Mouse (Mus musculus) kidney, postnatal 14 days (tissue): ENCODE data around the gene Mthfd2l.
A peak's percentile ranks its signal among the peaks of the same experiment; 100 is the strongest.

Experiments
- DNase-seq: peaks from one replicate; pipeline ENCODE4 v3.0.0; 2022; ENCODE audit warnings: mixed read lengths

Gene Mthfd2l

DNA sequence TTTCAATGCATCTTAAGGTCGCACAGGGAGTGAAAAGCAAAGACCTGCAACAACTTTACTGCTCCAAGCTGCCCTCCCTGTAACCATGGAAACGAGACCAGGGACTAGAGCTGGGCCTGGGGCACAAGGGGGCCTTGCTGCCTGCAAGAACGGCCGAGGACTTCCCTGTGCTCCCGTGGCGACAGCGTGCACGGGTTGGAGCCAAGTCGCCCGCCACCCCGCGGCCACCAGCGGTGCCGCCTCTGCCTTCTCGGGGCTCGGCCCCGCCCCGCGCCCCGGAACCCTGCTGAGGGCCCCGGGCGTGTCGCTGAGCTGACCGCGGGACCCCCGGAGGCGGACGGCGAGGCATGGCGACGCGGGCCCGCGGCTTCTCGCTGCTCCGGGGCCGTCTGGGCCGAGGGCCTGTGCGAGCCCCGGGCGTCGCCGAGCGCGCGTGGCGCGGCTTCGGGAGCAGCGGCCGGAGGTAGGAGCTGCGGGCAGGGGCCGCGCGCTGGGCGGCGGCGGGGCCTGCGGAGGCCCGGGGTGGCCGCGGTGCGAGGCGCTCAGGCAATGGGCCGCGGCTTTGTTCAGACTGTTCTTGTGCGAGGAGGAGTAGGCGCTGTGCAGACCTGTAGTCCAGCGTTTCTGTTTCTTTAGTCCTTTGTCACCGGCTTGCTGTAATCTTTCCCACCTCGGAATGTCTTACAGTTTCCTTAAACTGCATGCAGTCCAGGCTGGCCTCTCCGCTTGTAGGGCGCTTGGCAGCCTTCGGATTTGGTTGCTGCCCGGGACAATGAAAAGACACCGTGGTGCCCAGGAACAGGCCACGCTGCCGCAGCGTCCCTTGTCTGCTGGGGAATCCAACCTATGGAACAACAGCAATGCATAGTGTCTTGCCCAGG is at the start of gene Mthfd2l:
Mthfd2l (plus strand) TSS at position 147 of the 881 bp plus-strand sequence.
- DNase-seq, result peak; percentile 90

DNA sequence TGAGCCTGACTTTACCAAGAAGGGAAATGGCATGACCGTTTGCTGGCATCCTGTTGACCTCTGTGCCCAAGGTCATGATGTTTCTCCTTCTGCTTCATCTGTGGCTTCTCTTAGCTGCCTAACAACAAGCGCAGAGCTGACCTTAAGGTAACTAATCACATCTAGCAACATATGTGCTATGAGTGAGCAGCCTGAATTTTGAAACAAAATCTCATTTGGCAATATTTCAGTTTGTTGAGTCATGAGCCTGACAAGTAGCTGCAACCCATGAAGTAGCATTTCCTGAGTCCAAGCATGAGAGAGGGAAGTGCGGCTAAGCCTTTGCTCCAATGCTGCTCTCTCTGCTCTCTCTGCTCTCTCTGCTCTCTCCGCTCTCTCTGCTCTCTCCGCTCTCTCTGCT is 49.2 kb upstream of the Mthfd2l start:
- no peak for DNase-seq

DNA sequence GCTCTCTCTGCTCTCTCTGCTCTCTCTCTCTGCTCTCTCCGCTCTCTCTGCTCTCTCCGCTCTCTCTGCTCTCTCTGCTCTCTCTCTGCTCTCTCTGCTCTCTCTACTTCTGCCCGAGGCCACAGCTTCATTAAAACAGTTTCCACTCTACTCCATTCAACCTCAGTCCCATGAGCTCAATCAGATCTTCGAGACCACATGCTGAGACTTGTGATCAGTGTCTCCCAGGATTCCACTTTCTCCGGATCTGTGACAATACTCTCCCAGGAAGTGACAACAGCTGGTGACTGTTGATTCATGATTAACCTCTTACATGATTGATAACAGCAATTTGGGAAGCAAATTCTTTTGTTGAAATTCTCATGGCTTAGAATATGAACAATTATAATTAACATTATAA is 48.8 kb upstream of the Mthfd2l start:
- no peak for DNase-seq

DNA sequence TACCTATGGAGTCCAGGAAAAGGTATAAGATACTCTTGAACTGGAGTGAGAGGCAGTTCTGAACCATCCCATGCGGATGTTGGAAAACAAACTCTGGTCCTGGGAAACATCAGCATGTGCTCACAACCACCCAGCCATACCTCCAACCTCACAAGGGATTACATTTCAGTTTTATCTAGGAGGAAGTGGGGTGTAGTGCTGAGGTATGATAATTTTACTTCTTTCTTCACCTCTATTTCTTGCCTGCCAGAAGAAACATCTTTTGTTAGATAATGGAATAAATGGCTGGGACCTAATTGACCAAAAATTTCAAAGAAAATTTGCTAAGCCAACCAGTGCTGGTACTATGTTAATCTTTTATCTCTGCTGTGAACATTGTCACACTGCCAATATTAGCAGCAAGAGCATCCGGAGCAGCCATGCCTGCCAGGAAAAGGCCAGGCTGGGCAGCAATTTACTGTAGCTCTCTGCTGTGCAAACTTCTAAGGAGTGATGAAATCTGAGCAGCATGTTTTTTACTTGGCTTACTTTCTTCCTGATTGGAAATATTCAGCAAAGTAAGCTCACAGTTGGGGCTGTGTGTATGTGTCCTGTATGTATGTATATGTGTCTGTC is 46.2 kb upstream of the Mthfd2l start:
- DNase-seq, result peak; percentile 64

DNA sequence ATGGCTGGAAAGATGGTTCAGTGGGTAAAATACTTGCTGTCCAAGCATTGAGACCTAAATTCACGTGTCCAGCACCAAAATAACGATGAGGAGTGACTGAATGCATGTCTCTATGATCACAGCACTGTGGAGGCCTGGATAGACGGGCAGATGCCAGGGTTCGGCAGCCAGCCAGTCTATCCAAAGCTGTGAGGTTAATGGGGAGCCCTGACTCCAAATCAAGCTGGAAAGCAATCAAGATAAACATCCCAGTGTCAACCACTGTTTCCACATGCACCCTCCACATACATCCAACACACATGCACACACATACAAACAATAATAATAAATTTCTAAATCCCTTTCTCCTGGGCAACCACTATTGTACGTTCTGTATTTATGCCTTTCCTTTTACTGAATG is 42.3 kb upstream of the Mthfd2l start:
- DNase-seq, result no peak

DNA sequence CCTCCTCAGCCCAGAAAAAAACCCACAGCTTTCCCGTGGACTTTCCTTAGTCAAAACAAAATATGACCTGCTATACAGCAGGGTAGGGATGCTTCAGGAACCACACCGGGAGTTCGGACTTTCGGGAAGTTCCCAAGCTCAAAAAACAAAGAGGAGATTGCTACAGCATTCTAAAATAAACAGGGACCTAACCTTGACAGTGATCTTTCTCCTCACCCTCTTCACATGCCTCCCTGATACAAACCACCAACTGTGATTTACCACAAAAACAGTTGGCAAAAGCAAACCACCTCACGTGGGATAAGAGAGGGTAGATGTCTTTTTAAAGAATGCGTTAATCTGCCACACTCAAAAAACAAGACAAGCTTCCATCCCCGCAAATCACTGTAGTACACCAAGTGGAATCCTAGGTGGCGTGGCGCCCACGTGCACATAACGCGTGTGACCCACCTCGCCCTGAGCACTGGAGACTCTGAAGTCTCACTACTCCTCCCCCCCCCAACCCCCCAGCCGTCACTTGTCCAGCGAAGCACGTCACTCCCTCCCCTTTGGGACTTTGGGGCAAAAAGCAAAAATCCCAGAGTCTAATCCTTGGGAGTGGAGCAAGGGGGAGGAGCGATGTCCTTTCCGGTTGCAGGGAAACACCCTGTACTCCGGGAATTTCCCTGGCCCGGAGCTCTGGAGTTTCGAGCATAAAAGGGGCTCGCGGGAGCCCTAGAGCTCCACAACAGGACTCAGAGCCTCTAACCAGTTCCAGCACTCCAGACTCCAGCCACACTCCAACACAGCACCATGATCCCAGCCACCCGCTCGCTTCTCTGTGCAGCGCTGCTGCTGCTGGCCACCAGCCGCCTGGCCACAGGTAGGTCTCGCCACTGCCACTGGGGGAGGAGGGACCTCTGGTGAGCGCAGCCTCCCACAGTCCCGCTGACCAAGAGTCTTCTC is 40.1 kb upstream of the Mthfd2l start, which contains the start of gene Cxcl1:
Cxcl1 (plus strand) TSS at position 723 of the 945 bp plus-strand sequence.
- peak; percentile 67 for DNase-seq

DNA sequence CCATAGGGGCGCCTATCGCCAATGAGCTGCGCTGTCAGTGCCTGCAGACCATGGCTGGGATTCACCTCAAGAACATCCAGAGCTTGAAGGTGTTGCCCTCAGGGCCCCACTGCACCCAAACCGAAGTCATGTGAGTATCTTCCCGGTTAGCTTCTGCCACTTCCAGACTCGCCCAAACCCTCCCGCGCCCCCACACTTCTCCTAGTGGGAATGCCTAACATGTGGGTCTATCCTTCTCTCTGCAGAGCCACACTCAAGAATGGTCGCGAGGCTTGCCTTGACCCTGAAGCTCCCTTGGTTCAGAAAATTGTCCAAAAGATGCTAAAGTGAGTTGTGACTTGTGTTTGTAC is 39.5 kb upstream of the Mthfd2l start:
- no peak for DNase-seq

DNA sequence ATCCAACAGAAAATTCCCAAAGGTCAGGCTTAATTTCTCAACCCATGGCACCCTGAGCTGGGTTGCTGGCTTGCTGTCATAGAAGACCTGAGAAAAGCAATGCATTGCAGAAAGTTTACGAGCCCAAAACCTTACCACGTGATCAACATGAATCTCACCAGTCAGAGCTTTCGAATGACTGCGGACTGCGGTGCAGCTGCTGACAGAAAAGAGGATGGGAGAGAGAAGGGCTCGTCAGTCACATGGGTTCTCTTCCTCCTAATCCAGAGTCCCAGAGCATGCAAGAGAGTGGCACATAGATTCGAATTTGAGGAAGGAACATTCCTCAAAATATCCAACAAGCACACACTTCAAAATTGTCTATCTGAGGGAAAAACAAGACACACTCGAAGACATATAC is 36.7 kb upstream of the Mthfd2l start:
- DNase-seq, result no peak

DNA sequence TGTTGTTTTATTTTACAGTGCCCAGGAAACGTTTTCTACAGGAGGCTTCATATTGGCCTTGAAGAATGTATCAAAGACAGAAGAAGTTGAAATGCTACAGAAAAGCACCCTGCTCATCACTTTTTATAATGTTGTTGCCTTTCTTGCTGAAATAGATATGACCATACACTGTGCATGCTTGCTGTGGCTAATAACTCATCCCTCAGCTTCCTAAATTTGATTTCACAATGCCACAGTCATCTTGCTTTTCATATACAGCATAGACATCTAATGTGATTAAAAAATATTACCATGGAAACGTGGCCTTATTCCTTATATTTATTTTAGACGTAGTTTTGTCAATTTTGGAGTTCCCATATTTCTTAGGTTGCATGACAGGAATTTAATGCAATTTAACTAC is 33.5 kb upstream of the Mthfd2l start:
- DNase-seq, result no peak

DNA sequence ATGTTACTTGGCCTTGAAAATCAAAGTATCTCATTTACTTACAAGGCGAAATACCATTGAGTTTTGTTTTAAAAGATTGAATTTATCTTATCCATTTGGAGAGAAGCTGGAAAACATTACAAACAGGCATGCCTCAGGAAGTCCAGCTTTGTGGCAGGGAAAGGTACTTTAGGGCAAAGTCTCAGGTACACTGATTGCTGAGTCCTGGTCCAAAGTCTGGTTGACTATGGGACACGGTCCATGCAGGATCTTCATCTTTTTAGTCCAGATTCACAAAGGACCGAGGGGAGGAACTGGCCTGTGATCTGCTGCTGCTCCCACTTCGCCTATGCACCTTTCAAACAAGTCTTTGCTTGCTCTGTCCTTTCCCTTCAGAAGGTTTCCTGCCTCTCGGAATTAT is 31.6 kb upstream of the Mthfd2l start:
- no peak for DNase-seq

DNA sequence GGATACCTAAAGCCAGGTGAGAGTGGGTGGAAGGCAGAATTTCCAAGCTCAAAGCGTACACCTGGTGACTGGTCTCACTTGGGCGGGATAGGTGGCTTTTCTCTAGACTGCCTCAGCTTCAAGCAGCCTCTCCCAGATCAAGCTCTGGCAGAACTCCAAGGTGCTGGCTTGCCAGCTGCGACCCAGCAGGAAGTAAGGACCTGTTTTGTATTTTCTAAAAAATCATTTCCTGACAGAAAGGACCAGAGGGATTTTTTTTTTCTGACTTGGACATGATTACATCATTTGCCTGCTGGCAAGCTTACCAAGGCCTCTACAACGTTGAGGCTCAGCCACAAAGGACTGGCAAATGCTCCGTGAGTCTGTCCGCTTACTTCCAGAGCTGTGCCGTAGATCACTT is 30.8 kb upstream of the Mthfd2l start:
- peak; percentile 76 for DNase-seq

DNA sequence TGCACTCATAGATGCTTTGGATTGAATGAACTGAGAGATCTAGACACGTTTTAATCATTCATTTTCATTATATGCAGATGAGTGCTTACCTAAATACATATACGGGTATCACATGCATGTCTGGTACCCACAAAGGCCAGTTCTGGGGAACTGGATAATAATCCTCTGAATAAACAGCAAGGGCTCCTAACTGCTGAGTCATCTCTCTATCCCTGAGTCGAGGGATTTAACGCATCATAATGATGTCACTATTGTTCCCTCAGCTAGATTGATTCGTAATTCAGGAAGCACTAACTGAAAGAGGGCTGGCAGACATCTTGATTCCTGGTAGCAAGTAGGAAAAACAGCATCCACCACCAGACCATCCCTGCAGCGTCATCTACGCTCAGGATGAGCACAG is 30.2 kb upstream of the Mthfd2l start:
- no peak for DNase-seq

DNA sequence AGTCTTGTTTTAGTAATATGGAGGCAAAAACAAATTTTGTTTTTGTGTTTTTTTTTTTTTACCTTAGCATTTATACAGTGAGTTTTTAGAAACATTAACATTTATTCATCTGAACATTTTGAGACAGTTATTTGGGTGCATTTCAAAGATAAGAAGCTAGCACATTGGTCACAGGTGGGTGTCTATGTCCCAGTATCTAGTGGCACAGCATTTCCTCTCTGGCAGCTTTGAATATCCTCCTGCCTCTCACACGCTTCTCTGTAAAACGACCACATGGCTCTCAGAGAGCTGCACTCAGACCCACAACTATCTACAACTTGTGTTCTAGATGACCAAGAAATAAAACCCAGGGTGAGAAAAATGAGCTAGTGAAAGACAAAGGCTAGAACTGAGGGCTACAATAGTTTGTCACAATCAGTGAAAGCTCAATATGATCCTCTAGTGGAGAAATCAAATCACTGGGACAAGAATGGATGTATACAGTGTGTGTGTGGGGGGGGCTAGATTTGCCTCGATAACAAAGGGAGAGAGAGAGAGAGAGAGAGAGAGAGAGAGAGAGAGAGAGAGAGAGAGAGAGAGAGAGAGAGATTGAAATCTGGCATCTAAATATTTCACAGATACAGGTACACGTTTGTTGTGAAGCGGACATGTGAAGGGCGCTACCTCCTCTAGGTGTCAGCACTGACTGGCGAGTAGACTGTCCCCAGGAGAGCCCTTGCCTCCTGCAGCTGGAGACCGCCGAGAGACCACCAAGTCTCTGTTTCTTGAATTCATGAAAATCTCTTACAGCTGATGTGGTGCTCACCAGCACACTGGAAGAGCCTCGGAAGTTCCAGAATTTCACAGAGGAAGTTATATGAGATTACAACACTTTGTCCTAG is 28.3 kb upstream of the Mthfd2l start:
- no peak for DNase-seq

DNA sequence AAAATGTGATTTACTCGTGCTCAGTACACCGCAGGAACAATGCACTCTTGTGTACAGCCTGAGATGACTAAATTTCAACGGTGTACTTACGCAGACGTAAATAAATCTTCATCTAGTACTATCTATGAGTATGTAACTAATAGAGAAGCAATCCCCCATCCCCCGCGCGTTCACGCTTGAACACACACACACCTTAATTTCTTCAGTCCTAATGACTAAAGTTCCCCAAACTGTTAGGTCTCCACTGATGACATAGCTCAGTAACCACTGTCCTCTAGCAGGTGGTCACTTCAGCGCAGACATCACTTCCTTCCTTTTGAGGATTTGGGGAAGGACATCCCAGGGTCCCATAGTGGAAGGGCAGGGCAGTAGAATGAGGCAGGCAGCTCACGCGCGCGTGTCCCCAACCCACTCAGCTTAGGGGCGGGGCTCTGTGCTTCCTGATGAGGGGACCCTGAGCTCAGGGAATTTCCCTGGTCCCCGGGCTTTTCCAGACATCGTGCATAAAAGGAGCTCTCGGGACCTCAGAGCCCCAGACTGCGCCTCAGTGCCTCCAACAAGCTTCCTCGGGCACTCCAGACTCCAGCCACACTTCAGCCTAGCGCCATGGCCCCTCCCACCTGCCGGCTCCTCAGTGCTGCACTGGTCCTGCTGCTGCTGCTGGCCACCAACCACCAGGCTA is 27.4 kb upstream of the Mthfd2l start, which contains the start of gene Cxcl2:
Cxcl2 (plus strand) TSS at position 533 of the 682 bp plus-strand sequence.
- no peak for DNase-seq

DNA sequence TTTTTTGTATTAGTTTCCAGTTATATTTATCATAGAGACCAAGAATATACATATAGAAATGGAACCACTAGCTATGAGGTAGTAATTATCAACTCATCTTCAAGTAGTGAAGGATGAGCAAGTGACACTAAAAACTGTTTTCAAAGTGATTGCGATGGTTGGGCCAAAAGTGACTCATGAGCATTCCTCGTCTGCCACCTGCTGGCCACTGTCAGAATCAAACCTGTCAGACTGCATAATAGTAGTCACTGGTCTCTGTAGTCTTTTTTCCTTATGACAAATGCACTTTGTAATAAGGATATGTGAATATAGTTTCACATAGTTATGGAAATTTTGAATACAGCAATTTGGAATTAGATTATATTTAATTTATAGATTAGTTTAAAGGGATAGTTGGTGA is 21.9 kb upstream of the Mthfd2l start:
- peak; percentile 73 for DNase-seq

DNA sequence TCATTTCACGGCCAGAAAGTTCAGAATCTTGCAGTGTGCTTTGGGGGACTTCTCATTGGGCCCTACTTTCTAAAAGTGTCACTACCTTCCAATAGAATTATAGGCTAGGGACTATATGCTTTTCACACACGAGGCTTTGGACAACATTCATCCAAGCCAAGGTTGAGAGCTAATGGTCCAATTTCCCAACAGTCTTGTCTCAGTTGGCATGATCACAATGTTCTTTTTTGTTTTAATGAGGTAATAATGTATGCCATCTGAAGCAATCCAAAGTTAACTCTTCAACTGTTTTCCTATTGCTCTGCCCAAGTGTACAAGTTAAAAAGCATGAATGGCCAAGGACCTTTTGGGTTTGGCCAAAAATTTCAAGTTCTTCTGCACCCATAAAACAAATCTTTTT is 11.4 kb upstream of the Mthfd2l start:
- DNase-seq, result no peak

DNA sequence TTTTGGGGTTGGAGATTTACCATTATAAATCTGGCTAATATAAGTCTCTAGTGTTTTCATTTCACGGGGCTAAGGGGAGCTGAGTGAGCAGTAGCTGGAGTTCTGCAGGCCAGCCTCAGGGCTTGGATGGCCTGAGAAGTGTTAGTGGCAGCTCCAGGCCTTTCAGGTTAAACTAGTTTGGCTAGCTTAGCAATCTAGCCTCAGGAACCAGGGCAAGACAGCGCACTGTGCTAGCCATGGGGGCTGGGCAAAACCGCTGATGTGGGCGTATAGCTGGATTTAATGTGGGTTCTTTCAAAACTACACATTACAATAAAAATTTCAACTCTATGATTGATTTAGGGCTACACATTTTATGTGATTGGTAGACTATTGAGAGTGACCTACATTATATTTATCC is 8.0 kb upstream of the Mthfd2l start:
- no peak for DNase-seq

DNA sequence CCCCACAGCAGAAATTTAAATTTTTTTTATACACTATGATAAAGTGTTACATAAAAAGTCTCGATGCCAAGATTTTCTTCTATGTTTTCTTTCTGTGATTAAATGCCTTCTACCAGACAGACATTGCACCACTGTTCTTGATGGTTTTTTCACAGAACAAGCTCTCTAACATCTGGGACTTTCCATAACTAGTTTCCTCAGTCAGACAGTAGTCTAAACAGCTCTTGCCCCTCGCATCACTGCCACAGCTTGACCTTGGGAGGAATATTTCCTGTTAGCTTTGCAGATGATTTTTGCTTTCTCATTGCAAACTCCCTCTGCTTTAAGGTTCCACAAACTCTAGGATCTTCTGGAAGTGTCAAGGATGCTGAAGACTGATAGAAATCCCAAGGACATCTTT is 371 bp upstream of the Mthfd2l start:
- DNase-seq, result no peak

DNA sequence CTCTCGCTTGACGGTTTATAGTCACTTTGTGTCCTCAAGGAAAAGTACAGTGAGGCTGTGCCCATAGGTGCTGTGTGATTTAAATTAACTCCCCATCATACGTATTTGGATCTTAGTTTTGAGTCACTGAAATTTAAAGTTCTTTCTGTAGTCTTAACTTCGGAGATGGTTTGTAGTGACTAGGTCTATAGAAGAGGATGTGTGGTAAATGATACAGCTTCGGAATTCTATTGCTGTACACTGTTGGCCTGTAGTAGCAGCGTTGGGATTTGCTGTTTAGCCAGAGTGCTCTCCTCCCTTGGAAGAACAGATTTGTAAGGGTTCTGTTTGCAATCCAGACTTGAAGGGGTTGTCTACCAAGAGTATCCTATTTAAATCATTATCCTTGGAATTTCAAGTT is 994 bp downstream of the Mthfd2l start:
- no peak for DNase-seq

DNA sequence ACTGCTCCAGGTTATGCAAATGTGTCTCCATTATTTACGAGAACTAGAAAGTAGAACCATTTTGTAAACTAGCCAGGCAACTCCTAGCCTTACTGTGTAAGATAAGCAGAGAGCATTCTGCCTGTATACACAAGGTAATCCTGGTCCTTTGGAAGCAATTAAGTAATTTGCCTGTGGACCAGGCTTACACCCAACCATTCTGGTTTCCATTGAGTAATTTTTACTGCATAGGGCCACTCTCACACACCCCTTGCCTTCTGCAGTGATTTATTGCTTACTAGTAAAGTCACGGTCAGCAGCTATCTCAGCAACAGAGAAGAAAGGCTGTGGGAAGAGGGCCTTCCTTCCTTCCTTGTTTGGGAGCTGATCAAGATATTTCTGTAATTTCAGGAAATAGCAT is 5.8 kb downstream of the Mthfd2l start:
- no peak for DNase-seq

DNA sequence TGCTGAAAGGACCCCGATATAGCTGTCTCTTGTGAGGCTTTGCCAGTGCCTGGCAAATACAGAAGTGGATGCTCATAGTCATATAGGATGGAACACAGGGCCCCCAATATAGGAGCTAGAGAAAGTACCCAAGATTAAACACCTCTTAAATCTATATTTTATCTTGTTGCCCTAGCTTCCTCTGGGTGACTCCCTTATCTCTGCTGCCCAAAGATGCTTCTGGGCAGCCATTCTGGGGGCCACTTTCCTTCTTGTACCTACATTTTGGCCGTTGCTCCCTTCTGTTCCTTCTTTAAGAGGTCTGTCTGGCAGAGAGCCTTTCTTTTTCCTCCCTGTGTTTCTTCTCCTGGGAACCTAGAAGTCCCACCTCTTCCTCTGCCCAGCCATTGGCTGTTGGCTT is 14.5 kb downstream of the Mthfd2l start:
- DNase-seq, result no peak

DNA sequence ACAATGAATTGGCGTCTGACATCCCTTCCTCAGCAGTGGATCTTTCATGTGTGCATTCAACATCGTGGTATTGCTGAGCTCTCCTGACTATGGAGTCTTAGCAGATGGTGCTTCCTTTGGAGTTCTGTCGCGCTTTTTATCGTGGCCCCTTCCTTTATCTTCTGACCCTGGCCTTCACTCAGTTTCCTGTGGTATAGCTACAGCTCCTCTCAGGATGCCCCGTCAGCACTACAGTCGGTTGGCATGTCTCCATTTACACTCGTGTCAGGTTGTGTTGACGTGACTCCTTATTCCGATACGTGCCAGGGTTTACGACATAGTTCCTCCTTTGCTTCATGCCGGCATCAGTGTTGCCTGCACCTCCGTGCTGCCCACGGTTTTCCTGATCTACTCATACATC is 18.6 kb downstream of the Mthfd2l start:
- DNase-seq, result no peak
